Mouse (Mus musculus): ENCODE measurements around the gene Hnrnpul2.
A peak's percentile ranks its signal among the peaks of the same experiment; 100 is the strongest.

The Hnrnpul2 gene

DNA sequence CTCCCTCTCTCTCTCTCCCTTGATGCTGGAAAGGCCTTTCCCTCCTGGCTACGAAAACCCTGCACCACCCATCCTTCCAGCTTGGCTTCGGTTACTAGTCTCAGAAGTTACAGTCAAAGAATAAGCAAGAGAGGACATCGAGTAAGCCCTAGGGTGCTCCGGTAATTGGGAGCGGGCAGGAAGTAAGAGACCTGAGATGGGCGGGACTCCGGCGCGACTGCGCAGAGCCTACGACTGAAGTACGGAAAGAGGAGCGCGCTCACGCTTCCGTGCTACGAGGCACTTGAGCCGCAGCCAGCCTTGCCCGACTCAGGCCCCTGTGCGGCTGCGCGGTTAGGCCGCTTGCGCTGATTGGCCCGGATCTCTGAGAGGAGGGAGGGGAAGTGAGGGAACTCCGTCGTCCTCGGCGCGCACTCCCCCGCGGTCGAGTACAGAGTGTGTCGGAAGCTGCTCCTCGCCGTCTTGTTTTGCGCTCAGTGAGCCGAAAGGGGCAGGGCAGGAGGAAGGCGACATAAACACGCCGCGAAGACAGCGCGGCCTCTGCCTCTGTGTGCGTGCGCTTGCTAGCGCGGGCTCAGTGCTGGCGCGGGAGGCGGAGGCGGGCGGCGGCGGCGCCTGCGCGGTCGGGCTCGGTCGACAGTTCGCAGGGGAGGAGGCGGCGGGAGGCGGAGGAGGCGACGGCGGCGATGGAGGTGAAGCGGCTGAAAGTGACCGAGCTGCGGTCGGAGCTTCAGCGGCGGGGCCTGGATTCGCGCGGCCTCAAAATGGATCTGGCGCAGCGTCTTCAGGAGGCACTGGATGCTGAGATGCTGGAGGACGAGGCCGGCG lies at the start of gene Hnrnpul2:
Hnrnpul2 (plus strand) TSS at position 415 of the 828 bp plus-strand sequence.
- peak; percentile 95 for DNase-seq (ENCODE audit: low spot score)

DNA sequence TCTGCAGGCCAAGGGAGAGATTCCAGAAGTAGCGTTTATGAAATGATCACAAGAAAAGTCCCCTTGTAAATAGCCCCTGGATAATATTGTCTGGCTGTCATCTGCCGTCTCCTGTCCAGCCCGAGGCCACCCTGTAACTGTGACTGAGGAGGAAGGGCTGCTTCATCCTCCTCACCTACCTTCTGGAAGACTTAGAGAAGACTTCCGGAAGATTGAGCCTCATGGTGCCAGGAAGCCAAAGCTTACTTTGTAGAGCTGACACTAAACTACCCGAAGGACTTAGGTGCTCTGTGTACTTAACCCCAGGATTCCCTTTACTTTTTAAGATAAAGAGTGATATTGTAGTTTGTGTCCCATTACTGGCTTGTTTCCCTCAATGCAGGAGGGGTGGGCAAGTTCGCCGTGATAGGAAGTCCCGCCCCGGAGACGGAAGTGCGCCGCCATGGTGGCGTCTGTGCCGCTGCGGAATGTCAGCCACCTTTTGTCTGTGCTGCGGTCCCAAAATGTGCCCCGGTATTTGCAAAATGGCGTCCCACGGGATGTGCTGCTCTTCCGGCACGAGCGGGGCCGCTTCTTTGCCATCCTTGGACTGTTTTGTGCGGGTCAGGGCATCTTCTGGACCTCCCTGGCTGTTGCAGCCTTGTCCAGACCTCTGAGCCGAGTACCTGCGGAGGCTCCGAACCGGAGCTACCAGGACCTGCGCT lies 49.1 kb upstream of the Hnrnpul2 start, which contains the start of gene Tmem223:
Tmem223 (plus strand) TSS at position 430 of the 704 bp plus-strand sequence.
- peak; percentile 71 for DNase-seq (ENCODE audit: low spot score)

DNA sequence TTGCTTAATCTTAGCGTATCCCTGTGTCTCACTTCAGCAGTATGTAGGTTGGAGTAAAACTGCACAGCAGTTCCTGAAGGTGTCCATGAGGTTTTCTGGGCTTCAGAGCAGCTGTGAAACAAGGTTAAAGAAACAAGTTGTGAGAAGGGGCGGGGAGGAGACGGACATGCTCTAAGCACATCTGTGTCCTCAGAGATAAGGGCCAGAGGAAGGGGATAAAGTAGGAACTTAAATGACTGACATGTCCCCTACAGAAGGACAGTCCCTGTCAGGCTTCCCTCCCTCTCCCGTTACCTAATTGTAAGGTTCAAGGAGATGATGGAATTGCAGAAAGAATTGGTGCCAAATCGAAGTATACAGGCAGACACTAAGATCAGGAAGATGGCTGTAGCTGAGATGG lies 46.8 kb upstream of the Hnrnpul2 start:
- peak; percentile 60 for DNase-seq (ENCODE audit: low spot score)

DNA sequence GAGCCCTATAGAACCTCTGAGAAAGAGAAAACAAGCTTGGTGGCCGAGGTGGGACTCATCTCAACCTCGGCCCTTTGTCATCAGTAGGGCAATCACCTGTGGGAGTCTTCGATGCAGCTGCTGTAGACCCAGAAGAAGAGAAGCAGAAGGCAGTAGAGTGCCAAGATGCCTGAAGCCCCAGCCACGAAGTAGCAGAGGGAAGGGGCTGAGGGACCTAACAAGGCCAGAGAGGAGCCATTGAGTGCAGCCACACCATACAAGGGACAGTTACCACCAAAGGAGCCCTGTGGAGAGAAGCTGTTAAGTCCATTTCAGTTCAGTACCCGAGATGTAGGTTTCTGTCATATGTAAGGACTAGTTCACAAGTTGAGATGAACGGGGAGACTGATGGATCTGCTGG lies 46.4 kb upstream of the Hnrnpul2 start:
- DNase-seq (ENCODE audit: low spot score): peak; percentile 36

DNA sequence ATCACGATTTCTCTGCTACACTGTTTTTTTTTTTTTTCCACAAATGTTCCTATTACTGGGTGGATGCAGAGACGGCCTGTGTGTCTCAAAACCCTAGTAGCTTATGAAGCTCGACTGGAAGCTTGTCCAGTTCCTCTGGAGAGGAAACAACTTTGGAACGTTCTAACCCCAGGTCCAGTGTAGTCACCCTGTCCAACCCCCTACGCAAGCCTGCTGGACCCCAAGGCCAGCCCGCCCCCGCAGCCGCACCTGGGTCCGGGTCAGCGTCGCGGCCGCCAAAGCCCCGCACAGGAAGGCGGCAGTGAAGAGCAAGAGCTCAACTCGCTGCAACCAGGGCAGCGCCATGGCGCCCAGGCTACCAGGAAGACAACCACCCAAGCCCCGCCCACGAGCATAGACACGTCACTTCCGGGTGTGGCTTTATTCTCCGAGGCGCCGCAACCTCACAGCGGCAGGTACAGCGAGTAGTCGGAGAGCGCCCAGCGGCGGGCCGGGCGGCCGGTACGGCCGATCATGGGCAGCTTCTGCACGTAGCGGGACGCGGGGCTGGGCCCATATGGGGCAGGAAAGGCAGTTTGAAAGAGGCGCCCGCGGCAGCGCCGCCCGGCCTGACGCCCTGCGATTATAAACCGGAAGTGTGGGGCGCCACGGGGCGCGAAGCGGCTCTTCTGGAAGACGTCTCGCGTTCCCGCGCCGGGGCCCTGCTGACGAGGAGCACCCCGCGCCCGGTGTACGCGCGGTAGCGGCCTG lies 45.5 kb upstream of the Hnrnpul2 start, which contains the start of gene Tmem179b:
Tmem179b (minus strand) TSS at position 382 of the 750 bp plus-strand sequence.
- DNase-seq (ENCODE audit: low spot score): peak; percentile 94

DNA sequence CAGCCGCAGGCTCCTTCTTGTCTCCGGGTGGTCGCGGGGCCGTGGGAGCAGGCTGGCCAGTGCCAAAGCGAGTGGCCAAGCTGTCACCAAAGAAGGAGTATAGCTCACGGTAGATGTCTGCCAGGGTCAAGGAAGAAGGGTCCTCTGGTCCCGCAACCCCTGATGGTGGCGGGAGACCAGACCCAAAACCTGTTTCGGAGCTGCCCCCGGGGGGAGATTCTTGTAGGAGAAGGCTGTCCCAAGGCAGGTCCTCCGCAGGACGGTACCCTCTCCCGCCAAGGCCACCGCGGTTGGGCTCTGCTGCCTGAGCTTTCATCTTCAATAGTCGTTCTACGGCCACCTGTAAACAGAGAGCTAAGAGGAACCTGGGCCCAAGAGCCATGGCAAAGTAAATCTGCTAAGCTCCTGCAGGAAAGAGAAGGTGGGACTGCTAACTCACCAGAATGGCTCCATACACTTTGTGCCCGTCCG lies 44.8 kb upstream of the Hnrnpul2 start:
- DNase-seq (ENCODE audit: low spot score): peak; percentile 29

DNA sequence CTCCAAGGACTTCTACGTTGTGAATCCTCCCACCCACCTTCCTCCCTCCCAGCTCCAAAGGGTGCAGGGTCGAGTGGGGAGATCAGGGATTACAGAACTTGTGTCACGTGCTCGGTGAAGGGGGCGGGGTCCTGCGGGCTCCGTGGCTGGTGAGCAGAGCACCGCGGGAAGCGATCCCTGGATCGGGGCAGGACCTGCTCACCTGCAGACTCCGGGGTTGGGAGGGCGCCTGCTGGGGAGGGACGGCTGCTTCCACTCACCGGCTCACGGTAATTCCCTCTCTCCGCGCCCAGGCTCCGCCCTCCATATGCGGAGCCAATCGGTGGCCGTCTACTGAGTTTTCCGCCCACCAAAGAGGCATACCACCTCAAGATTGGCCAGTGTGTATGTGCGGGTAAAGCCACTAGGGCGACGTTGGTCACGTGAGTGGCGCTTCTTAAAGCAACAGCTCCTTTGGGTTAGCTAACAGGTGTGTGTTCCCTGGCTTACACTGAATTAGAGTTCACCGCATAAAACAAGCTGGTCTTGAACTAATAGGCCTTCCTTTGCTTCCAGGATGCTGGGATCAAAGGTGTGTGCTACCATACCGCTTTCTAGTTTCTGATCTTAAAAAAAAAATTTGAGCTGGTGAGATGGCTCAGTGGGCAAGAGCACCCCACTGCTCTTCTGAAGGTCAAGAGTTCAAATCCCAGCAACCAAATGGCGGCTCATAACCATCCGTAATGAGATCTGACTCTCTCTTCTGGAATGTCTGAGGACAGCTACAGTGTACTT lies 33.6 kb upstream of the Hnrnpul2 start, which contains the start of gene Taf6l:
Taf6l (minus strand) TSS at position 410 of the 774 bp plus-strand sequence.
- peak; percentile 95 for DNase-seq (ENCODE audit: low spot score)

DNA sequence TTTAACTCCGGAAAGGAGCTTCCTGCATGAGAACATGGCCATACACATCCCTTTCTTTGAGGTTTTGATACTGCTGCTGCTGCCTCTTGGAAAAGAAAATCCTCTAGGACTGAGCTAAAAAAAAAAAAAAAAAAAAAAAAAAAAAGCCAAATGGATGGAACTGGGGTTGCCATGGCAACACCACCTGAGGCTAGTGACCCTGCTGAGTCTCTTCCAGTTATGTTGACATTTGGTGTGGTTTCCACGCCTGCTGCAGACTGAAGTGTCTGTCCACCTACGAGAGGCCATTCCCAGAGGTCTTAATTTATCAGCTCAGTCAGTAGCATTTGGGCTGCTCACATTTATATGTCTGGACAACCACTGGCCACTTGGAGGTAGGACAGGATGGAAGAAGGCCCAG lies 31.3 kb upstream of the Hnrnpul2 start:
- DNase-seq (ENCODE audit: low spot score): no peak

DNA sequence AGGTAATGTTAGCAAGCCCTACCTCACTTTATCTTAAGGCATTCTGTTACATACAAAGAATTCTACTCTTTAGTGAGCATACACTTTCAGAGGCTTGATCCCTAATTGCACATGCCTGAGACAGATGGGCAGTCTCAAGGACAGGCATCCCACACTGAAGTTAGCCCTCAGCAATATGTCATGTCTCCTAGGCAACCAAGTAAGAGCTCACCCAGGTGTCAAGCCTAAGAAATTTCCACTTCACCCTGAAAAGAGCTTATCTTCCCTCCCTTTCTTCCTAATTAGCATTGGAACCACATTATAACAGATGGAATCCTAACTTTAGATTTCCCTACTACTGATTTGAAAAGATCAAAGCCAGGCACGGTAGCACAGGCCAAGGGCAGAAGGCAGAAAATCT lies 30.6 kb upstream of the Hnrnpul2 start:
- no peak for DNase-seq (ENCODE audit: low spot score)

DNA sequence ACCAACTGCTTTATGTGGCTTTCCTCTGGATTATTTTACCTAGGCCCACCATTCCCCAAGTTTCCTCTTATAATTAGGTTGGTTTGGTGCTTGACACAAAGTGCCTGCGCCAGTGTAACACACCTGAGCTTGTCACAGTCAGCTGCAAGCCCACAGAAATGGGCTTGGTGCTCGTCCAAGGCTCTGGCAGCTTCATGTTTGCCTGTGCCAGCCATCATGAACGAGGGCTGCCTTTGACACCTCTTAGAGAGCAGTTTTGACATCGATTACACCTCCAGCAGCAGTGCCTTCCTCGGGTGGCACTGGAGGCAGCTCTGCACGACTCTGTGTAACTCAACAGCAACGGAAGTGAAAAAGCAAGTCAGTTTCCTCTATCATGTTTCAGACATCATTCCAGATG lies 29.6 kb upstream of the Hnrnpul2 start:
- no peak for DNase-seq (ENCODE audit: low spot score)

DNA sequence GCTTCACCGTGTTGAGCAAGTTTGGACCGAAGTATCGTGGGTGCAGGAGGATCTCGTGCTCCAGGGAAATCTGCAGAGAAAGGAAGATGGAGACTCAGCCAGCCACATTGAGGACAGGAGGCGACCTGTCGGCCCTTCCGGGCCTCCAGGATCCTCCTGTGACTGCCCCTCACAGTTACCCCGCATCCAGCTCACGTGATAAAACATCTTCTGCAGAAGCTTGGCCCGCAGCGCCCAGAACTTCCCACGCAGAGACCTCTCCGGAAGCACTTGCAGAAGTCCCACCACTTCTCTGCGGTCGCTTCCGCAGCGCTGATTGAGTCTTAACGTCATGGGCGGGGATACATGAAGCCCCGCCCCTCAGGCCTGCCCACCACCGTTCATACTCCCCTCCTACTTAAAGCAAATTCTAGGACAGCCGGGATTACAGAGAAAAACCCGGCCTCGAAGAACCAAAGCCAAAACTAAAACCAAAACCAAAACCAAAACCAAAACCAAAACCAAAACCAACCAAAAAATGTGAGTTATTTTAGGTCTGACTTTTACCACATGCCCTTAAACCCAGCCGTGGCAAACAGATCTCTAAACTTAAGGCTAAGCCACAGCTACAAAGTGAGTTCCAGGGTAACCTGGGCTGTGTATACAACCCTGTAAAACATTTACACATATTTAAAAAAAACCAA lies 21.4 kb upstream of the Hnrnpul2 start, which contains the start of gene Polr2g:
Polr2g (minus strand) TSS at position 314 of the 683 bp plus-strand sequence.
- peak; percentile 87 for DNase-seq (ENCODE audit: low spot score)

DNA sequence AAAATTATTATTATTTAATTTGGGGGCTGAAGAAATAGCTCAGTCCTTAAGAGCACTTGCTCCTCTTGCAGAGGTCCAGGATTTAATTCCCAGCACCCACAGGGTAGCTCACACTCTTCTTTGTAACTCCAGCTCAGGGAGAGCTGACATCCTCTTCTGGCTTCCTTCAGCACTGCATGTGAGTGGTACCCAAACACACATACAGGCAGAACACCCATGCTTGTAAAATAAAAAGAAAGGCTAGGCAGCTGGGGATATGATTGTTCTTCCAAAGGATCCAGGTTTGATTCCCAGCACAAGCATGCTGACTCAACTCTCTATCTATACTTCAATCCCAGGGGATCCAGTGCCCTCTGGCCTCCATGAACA lies 20.9 kb upstream of the Hnrnpul2 start:
- DNase-seq (ENCODE audit: low spot score): no peak

DNA sequence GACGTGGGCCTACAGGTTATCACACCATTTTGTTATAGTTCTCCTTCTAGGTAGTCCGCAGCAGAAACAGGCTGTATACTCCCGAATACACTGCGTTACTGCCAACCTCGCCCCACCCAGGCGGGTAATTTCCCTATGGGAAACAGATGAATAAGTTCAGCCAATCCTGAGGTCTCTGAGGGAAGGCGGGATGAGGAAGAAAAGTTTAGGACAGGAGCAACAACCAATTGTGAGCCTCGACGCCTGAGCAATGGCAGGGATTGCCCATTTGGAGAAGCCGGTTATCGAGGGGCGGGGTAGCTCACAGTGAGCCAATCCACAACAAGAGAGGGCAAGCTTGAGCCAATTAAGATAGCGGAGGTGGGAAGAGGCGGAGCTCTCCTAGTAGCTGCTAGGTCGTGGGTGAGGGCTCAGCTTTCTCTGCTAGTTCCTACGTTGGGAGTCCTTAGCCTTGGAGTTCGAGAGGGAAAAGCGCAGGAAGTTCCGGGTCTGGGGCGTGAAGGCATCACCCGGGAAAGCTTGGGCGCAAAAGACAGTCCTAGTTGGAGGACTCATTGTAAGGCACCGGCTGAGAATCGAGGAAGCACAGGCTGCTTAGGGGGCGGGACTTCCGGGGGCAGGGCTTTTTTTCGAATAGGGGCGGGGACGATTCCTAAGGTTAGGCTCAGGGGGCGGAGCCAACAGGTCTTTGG lies 17.5 kb upstream of the Hnrnpul2 start, which contains the start of gene Zbtb3:
Zbtb3 (plus strand) TSS at position 426 of the 692 bp plus-strand sequence.
- peak; percentile 98 for DNase-seq (ENCODE audit: low spot score)

DNA sequence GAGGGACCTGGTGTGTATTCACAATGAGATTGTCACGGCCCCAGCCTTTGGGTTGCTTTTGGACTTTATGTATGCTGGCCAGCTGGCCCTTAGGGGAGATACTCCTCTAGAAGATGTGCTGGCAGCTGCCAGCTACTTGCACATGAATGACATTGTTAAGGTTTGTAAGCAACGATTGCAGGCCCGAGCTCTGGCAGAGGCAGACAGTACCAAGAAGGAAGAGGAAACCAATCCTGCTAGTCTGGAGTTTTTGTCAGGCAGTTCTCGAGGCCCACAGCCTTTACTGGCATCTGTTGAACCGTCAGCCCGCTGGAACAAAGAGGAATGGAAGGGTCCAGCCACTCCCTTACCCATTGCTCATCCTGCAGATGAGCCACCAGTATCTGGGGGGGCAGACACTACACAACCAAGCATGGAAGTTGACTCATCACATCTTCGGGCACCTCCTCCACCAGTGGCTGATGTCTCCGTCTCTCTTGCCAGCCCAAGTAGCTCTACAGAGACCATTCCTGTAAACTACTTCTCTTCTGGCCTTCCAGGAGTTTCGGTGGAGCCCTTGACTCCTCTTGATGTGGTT lies 16.5 kb upstream of the Hnrnpul2 start:
- DNase-seq (ENCODE audit: low spot score): no peak

DNA sequence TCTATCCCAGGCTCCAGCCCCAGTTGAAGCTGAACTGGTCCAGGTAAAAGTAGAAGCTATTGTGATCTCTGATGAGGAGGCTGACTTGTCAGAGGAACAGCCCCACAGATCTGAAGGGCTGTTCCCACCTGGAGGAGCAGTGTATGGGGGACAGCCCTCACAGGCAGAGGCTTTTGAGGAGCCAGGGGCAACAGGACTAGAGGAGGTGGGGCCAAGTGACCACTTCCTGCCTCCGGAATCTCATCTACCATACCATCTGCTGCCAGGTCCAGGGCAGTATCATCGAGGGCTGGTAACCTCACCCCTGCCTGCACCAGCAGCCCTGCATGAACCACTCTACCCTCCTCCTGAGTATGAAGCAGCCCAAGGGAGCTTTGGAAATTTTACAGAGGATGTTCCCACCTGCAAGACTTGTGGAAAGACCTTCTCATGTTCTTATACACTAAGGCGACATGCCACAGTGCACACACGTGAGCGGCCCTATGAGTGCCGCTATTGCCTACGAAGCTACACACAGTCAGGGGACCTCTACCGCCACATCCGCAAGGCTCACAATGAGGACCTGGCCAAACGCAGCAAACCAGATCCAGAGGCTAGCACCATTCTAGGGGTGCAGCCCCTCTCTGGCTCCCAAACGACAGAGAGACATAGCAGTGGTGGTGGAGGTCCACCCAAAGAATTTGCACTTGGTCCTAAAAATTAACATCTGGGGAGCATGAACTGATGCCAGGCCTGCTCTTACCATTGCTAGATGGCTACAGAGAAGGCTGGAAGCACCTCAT lies 15.7 kb upstream of the Hnrnpul2 start:
- DNase-seq (ENCODE audit: low spot score): no peak

DNA sequence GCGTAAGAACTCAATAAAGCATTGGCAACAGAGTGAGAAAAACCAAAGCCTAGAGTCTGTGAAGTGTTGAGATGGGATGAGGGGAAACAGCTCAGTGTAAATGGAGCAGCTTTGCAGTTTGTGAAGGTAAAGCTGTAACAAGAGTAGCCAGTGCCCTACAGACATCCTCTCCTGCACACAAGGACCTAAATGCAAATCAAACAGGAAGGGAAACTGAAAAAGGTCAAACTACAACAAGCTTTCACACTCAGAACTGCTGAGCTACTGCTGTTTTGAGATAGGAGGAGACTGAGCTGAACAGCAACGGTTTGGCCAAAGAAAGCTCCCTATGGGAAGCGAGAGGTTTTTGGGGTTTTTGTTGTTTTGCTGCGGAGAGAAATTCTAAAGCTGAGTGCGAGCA lies 13.0 kb upstream of the Hnrnpul2 start:
- no peak for DNase-seq (ENCODE audit: low spot score)

DNA sequence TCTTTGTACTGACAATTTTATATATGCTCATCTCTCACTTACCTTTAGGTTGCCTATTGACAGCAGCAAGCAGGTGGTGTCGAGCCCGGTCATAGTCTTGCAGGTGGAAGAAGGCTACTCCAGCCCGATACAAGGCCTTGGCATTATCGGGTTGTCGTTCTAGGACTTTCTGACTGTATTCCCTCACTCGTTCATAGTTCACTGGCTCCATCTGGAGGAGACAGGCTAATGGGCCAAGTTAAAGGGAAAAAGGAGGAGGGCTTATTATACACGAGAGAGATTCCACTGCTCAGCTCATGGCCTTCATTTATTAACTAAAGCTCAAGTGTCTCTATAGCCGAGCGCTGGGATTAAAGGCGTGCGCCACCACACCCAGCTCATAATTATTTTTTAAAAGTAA lies 4.0 kb upstream of the Hnrnpul2 start:
- DNase-seq (ENCODE audit: low spot score): no peak

DNA sequence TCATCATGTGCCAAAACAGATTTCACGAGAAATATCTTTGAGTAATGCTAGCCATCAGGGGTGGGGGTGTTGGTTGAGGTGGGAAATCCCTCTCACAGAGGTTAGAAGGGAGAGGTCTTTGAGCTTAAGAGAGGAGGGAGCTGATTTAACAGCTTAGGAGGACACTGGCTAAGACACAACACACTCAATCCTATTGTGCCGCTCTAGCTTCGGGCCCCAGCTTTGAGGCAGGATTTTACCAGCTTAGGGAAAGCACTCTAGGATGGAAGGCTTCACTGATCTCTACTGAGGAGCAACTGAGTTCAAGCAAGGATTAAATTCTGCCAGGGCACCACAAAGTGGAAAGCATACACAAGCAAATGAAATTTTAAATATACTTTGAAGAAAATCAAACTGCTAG lies 2.8 kb upstream of the Hnrnpul2 start:
- DNase-seq (ENCODE audit: low spot score): no peak

DNA sequence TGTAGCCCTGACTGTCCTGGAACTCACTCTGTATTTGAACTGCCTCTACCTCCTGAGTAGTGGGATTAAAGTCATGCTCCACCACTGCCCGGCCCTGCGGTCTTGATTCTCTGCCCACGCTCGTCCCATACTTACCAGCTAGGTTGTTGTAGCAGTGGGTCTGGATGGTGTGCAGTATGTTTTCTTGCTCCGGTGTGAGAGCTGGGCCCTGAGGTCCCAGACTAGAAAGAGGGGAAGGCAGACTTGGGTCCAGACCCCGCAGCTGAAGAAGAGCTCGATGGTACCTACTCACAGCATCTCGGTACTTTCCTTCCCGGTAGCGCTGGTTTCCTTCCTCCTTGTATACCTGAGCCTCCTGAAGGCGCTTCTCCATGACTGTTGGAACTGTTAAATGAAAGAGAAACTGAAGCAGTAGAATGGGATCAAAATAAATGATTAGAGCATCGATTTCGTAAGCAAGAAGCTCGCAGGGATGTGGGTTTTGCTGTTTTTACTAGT lies 1.5 kb upstream of the Hnrnpul2 start:
- DNase-seq (ENCODE audit: low spot score): no peak

Measured in c-Kit-positive CD71-positive TER-119-positive erythroid progenitor cells, embryonic 14.5 days (primary cell).